Mouse (Mus musculus) stomach, postnatal 0 days (tissue): ENCODE data around the gene Steap2. TPM values are rescaled to one million over a fixed set of nuclear protein-coding genes. Genes with fewer than 3 reads are reported as not detected.
A peak's percentile ranks its signal among the peaks of the same experiment; 100 is the strongest.

ENCODE experiments used
- ATAC-seq: fragments of 200-750 bp; cut with Nextera tagmentation; 2 replicates; pipeline ENCODE4 v1.8.0; 2017; ENCODE audit not compliant: low FRiP score, low TSS enrichment
- DNase-seq: peaks from one replicate; pipeline ENCODE4 v3.0.0-alpha.2; 2016; ENCODE audit warnings: low spot score
- H3K27ac ChIP-seq: fragments of 300-500 bp; sonication (generic); replicated peaks from 2 replicates; pipeline ENCODE4 v1.5.1; 2014; ENCODE audit warnings: mild to moderate bottlenecking, control low read depth
- H3K27me3 ChIP-seq: fragments of 300-500 bp; sonication (generic); 2 replicates; pipeline ENCODE4 v1.6.1; 2014; ENCODE audit warnings: low read length; ENCODE audit not compliant: control insufficient read depth, insufficient read depth
- H3K36me3 ChIP-seq: fragments of 300-500 bp; sonication (generic); 2 replicates; pipeline ENCODE4 v1.6.1; 2014; ENCODE audit warnings: low read length, mixed read lengths; ENCODE audit not compliant: control insufficient read depth, insufficient read depth
- H3K4me1 ChIP-seq: fragments of 300-500 bp; sonication (generic); replicated peaks from 2 replicates; pipeline ENCODE4 v1.6.1; 2014; ENCODE audit warnings: antibody characterized with exemption; ENCODE audit not compliant: control insufficient read depth, insufficient read depth
- H3K4me2 ChIP-seq: fragments of 300-500 bp; sonication (generic); replicated peaks from 2 replicates; pipeline ENCODE4 v1.6.1; 2014; ENCODE audit warnings: low read depth, mild to moderate bottlenecking, control low read depth, moderate library complexity
- H3K4me3 ChIP-seq: fragments of 300-500 bp; sonication (generic); 2 replicates; pipeline ENCODE4 v1.5.1; 2014; ENCODE audit warnings: low read depth, low read length, control low read depth
- H3K9ac ChIP-seq: fragments of 300-500 bp; sonication (generic); 2 replicates; pipeline ENCODE4 v1.6.1; 2014; ENCODE audit warnings: mild to moderate bottlenecking, low read length, control low read depth, mixed read lengths
- H3K9me3 ChIP-seq: fragments of 300-500 bp; sonication (generic); 2 replicates; pipeline ENCODE4 v1.6.1; 2016; ENCODE audit warnings: low read length; ENCODE audit not compliant: control insufficient read depth
- CTCF ChIP-seq: IDR thresholded peaks from 2 replicates; pipeline ENCODE4 v1.5.1; 2016; ENCODE audit warnings: antibody characterized with exemption, low read depth, mild to moderate bottlenecking, moderate library complexity
- EP300 ChIP-seq: optimal IDR thresholded peaks from 2 replicates; pipeline ENCODE3; 2016; ENCODE audit warnings: antibody characterized with exemption
- WGBS: fragments of 180-500 bp; shearing (Covaris S2); extraction: QIAGEN DNeasy Blood & Tissue Kit; methylation state at CpG from one replicate; pipeline ENCODE4 v1.1.7; 2014; 5-methylcytosine and 5-hydroxymethylcytosine counted together
- polyA plus RNA-seq: library from polyadenylated mRNA; unstranded; fragments of >200 nt; fragmentation: Nextera tagmentation; extraction: Ambion mirVana; gene quantifications from 2 replicates; pipeline ENCODE4 v1.2.1, GENCODE M21; 2015

Steap2 gene
- polyA plus RNA-seq, 1 experiment from 2014 or later = 4.2 TPM

- no peak for TF ChIP-seq CTCF
- Histone ChIP-seq H3K4me1 (no peaks in the 10 kb centered on the region), H3K9ac (no peak overlapping the region), H3K36me3 (no peaks in the 10 kb centered on the region), H3K9me3 (no peaks in the 10 kb centered on the region), H3K27ac (no peak overlapping the region), H3K27me3 (no peaks in the 10 kb centered on the region), H3K4me2 (no peak overlapping the region), H3K4me3 (no peak overlapping the region)
- ATAC-seq (no peak), DNase-seq (no peak)
- 69% methylated on average over 4 of the region's 4 CpGs for WGBS
Observed at GRCm38 (mm10) chr5:5711032-5711431, 16.7 kb upstream of the Steap2 start.

- Histone ChIP-seq H3K4me2 (peak overlapping the region; percentile 47), H3K9me3 (no peaks in the 10 kb centered on the region), H3K36me3 (no peaks in the 10 kb centered on the region), H3K9ac (peak overlapping the region; percentile 31; the same call in 1 of the 2 replicates), H3K27me3 (no peaks in the 10 kb centered on the region), H3K4me3 (peak overlapping the region; percentile 35), H3K27ac (peak overlapping the region; percentile 61), H3K4me1 (no peaks in the 10 kb centered on the region)
- ATAC-seq = 0 out of 2 replicates have a peak, but pooled peaks have one; percentile 10
- TF ChIP-seq CTCF (no peak), EP300 (no peak)
- DNase-seq = no peak
- 39% methylated on average over 13 of the region's 13 CpGs for WGBS
Observed at GRCm38 (mm10) chr5:5707341-5708278, 13.2 kb upstream of the Steap2 start.

DNA sequence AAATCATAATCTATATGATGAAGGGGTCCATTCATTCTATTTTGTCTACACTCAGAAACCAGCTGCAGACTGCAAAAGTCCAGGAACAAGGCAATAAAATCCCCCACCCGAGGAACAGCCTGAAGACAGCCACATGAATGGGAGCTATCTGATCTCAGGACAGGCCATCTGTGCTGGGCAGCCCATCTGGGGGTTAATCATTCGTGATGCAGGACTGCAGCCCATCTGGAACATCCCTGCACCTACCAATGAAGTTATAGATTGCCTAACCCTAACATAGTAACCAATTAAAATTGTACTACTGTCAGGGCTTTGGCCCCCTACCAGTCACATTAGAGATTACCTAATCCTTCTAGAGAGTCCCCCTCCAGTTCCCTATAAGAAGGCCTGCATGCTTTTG lies 10.6 kb upstream of the Steap2 start:
- Histone ChIP-seq H3K4me2 (no peak overlapping the region), H3K36me3 (no peaks in the 10 kb centered on the region), H3K4me1 (no peaks in the 10 kb centered on the region), H3K27me3 (no peaks in the 10 kb centered on the region), H3K9ac (no peak overlapping the region), H3K27ac (no peak overlapping the region), H3K9me3 (no peaks in the 10 kb centered on the region), H3K4me3 (no peak overlapping the region)
- no peak for ATAC-seq
- no peak for DNase-seq
- WGBS = 47% methylated on average over 2 of the region's 2 CpGs
- no peak for TF ChIP-seq EP300
- TF ChIP-seq CTCF = no peak

GRCm38 (mm10) chr5:5700386-5700785 lies 6.0 kb upstream of the Steap2 start:
- H3K27ac ChIP-seq = no peak overlapping the region
- no peaks in the 10 kb centered on the region for H3K27me3 ChIP-seq
- no peak for DNase-seq
- H3K4me3 ChIP-seq = no peak overlapping the region
- no peaks in the 10 kb centered on the region for H3K9me3 ChIP-seq
- no peaks in the 10 kb centered on the region for H3K36me3 ChIP-seq
- no peak for ATAC-seq
- no peak overlapping the region for H3K9ac ChIP-seq
- 82% methylated on average over 2 of the region's 2 CpGs for WGBS
- no peak overlapping the region for H3K4me2 ChIP-seq
- TF ChIP-seq CTCF = no peak
- no peak for TF ChIP-seq EP300
- no peaks in the 10 kb centered on the region for H3K4me1 ChIP-seq

GRCm38 (mm10) chr5:5698830-5699229 lies 4.5 kb upstream of the Steap2 start:
- ATAC-seq (no peak), DNase-seq (no peak)
- TF ChIP-seq EP300 (no peak), CTCF (no peak)
- Histone ChIP-seq H3K4me2 (no peak overlapping the region), H3K4me3 (no peak overlapping the region), H3K27me3 (no peaks in the 10 kb centered on the region), H3K4me1 (no peaks in the 10 kb centered on the region), H3K36me3 (no peaks in the 10 kb centered on the region), H3K9me3 (no peaks in the 10 kb centered on the region), H3K27ac (no peak overlapping the region), H3K9ac (no peak overlapping the region)
- 53% methylated on average over 3 of the region's 3 CpGs for WGBS

- no peak overlapping the region for H3K4me2 ChIP-seq
- H3K36me3 ChIP-seq = no peaks in the 10 kb centered on the region
- DNase-seq (no peak), ATAC-seq (no peak)
- WGBS = 78% methylated on average over 5 of the region's 5 CpGs
- H3K27ac ChIP-seq = no peak overlapping the region
- no peaks in the 10 kb centered on the region for H3K9me3 ChIP-seq
- no peak overlapping the region for H3K4me3 ChIP-seq
- no peaks in the 10 kb centered on the region for H3K4me1 ChIP-seq
- no peaks in the 10 kb centered on the region for H3K27me3 ChIP-seq
- no peak overlapping the region for H3K9ac ChIP-seq
- TF ChIP-seq EP300 (no peak), CTCF (no peak)
Observed at GRCm38 (mm10) chr5:5695401-5695942, 1.1 kb upstream of the Steap2 start.
